Comparison of ENCODE assay signal across 8 mouse cellular contexts in genomic region chr11:48067072-48067471, GRCm38 (mm10).
DNase-seq lines count a peak whose midpoint lies in the region; ATAC-seq lines count a peak whose summit lies in the region.
"Had no signal": no experiment of that assay in that cellular context is flagged by ENCODE, and none has a peak within 500 bp of the region (broad histone marks: within the 10 kb centered on the region; RNA-seq: fewer than 3 reads in every experiment).

No protein-coding gene starts in this region.

- no peaks in the 10 kb centered on the region for H3K9me3 ChIP-seq in hindbrain, embryonic 16.5 days (ENCODE audit: control insufficient read depth, low read length)
- H3K9me3 ChIP-seq: liver, embryonic 13.5 days had no signal

- H3K4me1 ChIP-seq in hindbrain, embryonic 16.5 days (ENCODE audit: control insufficient read depth, insufficient read depth, low read depth, low read length) = no peaks in the 10 kb centered on the region
- H3K4me1 ChIP-seq: liver, embryonic 13.5 days had no signal

- H3K4me2 ChIP-seq in hindbrain, embryonic 16.5 days (ENCODE audit: low read length) = no peak overlapping the region
- H3K4me2 ChIP-seq: liver, embryonic 13.5 days had no signal

- peak; percentile 43 for DNase-seq in heart, postnatal 4 days
- DNase-seq in heart, adult 8-10 months (ENCODE audit: low spot score) = no peak
- DNase-seq in lung, postnatal 10 days = peak; percentile 30
- DNase-seq in lung, adult 18-20 months = no peak
- peak; percentile 54 for DNase-seq in adrenal gland, postnatal 25 days
- no peak for DNase-seq in B cell, adult 2 months
- DNase-seq: liver, embryonic 13.5 days had no signal

- H3K4me3 ChIP-seq in hindbrain, embryonic 16.5 days (ENCODE audit: low read length) = no peak overlapping the region
- H3K4me3 ChIP-seq: liver, embryonic 13.5 days had no signal

- H3K27ac ChIP-seq in hindbrain, embryonic 16.5 days (ENCODE audit: low read depth, low read length) = no peak overlapping the region
- H3K27ac ChIP-seq: liver, embryonic 13.5 days had no signal

- H3K9ac ChIP-seq in hindbrain, embryonic 16.5 days (ENCODE audit: low read depth, low read length) = no peak overlapping the region
- H3K9ac ChIP-seq: liver, embryonic 13.5 days had no signal

- whole genome bisulfite sequencing in hindbrain, embryonic 16.5 days = 40% methylated on average over 3 of the region's 3 CpGs

- H3K36me3 ChIP-seq in hindbrain, embryonic 16.5 days (ENCODE audit: control insufficient read depth, insufficient read depth, low read length) = no peaks in the 10 kb centered on the region
- H3K36me3 ChIP-seq: liver, embryonic 13.5 days had no signal

- ATAC-seq in hindbrain, embryonic 16.5 days = peak; percentile 65; the same call in 1 of the 2 replicates

- H3K27me3 ChIP-seq in hindbrain, embryonic 16.5 days (replicated peaks; ENCODE audit: control insufficient read depth, insufficient read depth, low read length) = no peaks in the 10 kb centered on the region
- H3K27me3 ChIP-seq: liver, embryonic 13.5 days had no signal

Comparison
In these comparisons a context has a peak if more than half of its experiments do, and no peak if none do; other contexts are left out.
1. DNase-seq: peak in heart, postnatal 4 days (single experiment), lung, postnatal 10 days (single experiment) and adrenal gland, postnatal 25 days (single experiment); none in heart, adult 8-10 months (single experiment), lung, adult 18-20 months (0 of 2) and B cell, adult 2 months (0 of 2).